Mouse (Mus musculus): Measurements from ENCODE around the gene 5530401A14Rik.

The 5530401A14Rik gene

DNA sequence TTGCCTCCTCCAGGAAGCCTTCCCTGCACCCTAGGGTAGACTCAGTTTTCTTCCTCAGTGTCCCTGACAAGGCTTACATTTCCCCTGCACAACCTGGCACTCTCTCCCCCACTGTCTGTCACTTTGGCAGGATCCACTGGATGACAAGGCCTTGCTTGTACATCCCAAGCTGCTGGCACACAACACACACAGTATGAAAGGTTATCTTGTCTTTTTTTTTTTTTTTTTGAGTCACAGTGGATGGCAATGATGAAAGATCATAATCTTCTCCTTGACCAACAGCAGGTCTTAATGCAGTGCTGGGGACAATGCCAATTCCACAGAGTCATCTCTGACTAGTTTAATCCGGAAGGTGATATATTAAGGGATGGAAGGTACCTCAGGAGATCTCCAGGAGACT, 77.0 kb downstream of the 5530401A14Rik start:
- DNase-seq (ENCODE audit: low spot score in 2 of 2) = no peak

- DNase-seq (ENCODE audit: low spot score in 2 of 2) = no peak
Observed at GRCm38 (mm10) chr11:81940988-81941387, 80.5 kb downstream of the 5530401A14Rik start.

DNA sequence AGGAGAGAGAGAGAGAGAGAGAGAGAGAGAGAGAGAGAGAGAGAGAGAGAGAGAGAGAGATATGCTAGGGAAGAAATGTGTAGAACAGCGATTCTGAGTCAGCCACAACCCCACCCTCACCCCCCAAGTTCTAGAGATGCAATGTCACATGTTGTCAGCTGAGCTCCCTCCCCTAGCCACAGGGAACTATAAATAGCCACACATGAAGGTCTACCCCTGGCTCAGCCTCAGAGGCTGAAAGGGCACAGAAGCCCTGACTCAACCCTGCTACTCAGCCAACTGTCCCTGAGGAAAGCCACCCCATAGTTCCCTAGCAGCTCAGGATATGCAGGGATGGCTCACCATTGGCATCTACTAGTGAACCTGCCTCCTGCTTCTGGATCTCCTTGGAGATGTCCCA, 81.7 kb downstream of the 5530401A14Rik start:
- no peak for DNase-seq (ENCODE audit: low spot score in 2 of 2)
